Mouse (Mus musculus) large intestine, adult 2 months (tissue): Measurements from ENCODE around the gene Drc1. TPM values are rescaled to one million over a fixed set of nuclear protein-coding genes. Genes with fewer than 3 reads are reported as not detected.

ENCODE experiments used
- DNase-seq: peaks from one replicate; pipeline ENCODE4 v3.0.0-alpha.2; 2012; ENCODE audit warnings: low read depth, low spot score
- WGBS: fragments of 180-500 bp; shearing (Covaris S2); methylation state at CpG from one replicate; pipeline ENCODE4 v1.1.7; 2018; 5-methylcytosine and 5-hydroxymethylcytosine counted together
- polyA plus RNA-seq: library from polyadenylated mRNA; depleted of rRNA; stranded (reverse); fragments of >200 nt; gene quantifications from 2 replicates; pipeline ENCODE4 v1.2.3, GENCODE M21; 2012; rRNA removed

Drc1 gene
- polyA plus RNA-seq, 1 experiment = 0.36 TPM

DNA sequence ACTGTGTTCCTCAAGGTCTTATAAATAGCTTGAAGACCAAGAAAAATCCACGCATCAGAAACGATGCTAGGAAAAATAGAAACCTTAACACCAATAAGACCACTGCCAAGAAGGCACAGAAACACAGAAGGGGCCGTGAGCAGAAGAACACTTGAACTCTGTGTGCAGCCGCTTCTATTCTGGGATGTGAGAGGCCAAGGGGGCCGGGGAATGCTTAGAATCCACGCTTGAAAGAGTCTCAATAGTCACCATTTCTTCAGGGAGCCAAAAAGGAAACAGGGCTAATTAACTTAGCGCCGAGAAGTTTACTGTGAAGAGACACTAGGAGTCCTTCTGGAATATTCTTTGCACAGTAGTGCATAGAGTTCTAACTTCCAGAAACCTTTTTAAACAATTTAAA, 120.0 kb downstream of the Drc1 start:
- no peak for DNase-seq
- WGBS = 47% methylated on average over 8 of the region's 8 CpGs

DNA sequence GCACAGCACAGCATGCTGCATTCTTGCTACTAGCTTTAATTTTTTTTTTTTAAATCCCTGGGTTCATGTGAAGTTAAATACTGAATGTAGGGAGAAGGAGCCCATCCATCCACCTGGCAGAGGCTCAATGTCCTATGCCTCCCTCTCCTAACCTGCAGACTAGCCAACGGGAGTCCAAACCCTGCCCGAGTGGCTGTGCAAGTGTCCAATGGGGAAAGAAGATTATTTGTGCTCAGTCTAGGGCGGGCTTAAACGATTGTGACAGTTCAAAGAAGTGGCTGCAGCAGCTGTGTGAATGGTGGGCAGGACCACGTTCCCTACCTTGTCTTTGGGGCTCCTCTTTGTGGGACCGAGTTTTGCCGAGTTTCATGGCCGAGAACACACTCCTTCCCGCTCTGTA, 125.7 kb downstream of the Drc1 start:
- 23% methylated on average over 9 of the region's 9 CpGs for WGBS
- DNase-seq = no peak

- WGBS = 53% methylated on average over 10 of the region's 10 CpGs
- DNase-seq = no peak
These were observed 130.3 kb downstream of the Drc1 start for GRCm38 (mm10) chr5:30411524-30411923.

DNA sequence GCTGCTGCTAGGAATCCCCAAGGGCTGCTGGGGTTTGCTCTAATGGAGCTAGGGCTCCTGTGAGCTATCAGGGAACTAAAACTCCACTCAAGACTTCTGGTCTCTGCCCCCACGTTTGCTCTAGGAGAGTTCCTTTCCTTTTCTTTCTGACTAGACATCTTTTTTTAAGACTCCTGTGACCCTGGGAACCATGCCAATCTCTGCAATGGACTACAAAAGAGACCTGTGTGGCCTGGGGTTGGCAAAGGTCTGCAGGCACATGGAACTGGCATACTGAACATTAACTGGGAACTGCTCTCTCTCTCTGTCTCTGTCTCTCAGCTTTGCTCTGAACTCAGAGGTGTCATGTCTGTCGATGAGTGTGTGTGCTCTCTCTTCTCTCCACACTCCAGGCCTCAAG, 134.2 kb downstream of the Drc1 start:
- DNase-seq = no peak
- WGBS = 41% methylated on average over 2 of the region's 2 CpGs

DNA sequence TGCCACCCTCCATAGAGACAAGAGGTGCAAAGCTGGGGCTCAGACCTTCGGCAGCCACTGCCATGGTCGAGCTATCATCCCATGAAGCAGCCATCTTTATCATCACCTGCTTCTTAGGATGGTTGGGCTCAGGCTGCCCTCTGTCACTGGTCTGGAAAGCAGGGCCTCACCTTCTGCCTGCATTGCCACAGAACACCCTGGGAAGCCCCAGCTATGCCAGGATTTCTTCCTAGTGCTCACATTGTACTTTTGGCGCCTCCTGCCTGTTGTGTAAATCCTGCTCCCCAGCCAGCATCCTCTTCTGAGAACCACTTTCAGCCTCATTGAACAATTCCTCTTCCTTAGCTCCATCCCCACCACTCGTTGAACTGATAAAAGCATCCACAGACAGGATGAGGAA, 134.7 kb downstream of the Drc1 start:
- 68% methylated on average over 4 of the region's 4 CpGs for WGBS
- DNase-seq = no peak

Other genes with a start within 250 kb of the Drc1 start
- gene Tyms, start 207.8 kb upstream of the Drc1 start, polyA plus RNA-seq = 47.6 and 60.5 TPM in 2 replicates
- gene Garem2, start 176.2 kb upstream of the Drc1 start, polyA plus RNA-seq = 0.02 TPM in 1 of 2 replicates, not detected in the other
- gene 3110082J24Rik, start 175.3 kb upstream of the Drc1 start, polyA plus RNA-seq = not detected in 2 replicates
- gene Hadha, start 126.2 kb upstream of the Drc1 start, polyA plus RNA-seq = 59.3 and 80.2 TPM in 2 replicates
- gene Hadhb, start 126.1 kb upstream of the Drc1 start, polyA plus RNA-seq = 117 and 122 TPM in 2 replicates
- gene Adgrf3, start 75.7 kb upstream of the Drc1 start, polyA plus RNA-seq = 0.16 TPM in 1 of 2 replicates, not detected in the other
- 44.8 and 103 TPM in 2 replicates for gene Selenoi, start 48.8 kb upstream of the Drc1 start, polyA plus RNA-seq
- gene Otof, start 180.5 kb downstream of the Drc1 start, polyA plus RNA-seq = 0.04 and 0.14 TPM in 2 replicates
- not detected in 2 replicates for gene 1700001C02Rik, start 184.7 kb downstream of the Drc1 start, polyA plus RNA-seq